Mouse (Mus musculus) kidney, adult 2 months (tissue): ENCODE measurements at regions not wholly inside any gene's neighbourhood (a gene's known extent, or its start where the extent isn't known, plus 50 kb on each side); places are given as distances from the start of the nearest gene placed in this dataset.

Source experiments
- DNase-seq: peaks from one replicate; pipeline ENCODE4 v3.0.0; 2021
- H3K27ac ChIP-seq: fragments of 200-500 bp; 2 replicates; pipeline ENCODE4 v1.5.1; 2012; ENCODE audit warnings: low read depth, low read length, control low read depth, inconsistent platforms; ENCODE audit not compliant: insufficient read depth
- H3K27me3 ChIP-seq: fragments of 200-500 bp; replicated peaks from 2 replicates; pipeline ENCODE4 v1.6.1; 2012; ENCODE audit warnings: mild to moderate bottlenecking, moderate library complexity, low read length, inconsistent platforms; ENCODE audit not compliant: control insufficient read depth, insufficient read depth
- H3K36me3 ChIP-seq: fragments of 200-500 bp; 2 replicates; pipeline ENCODE4 v1.6.1; 2012; ENCODE audit warnings: mild to moderate bottlenecking, moderate library complexity, low read length, inconsistent platforms; ENCODE audit not compliant: control insufficient read depth, insufficient read depth
- H3K4me1 ChIP-seq: fragments of 200-500 bp; 2 replicates; pipeline ENCODE4 v1.6.1; 2011; ENCODE audit warnings: low read length; ENCODE audit not compliant: control insufficient read depth, insufficient read depth
- H3K4me3 ChIP-seq: fragments of 200-500 bp; 2 replicates; pipeline ENCODE4 v1.5.1; 2011; ENCODE audit warnings: mild to moderate bottlenecking, low read depth, low read length, control low read depth; ENCODE audit not compliant: insufficient read depth
- CTCF ChIP-seq: fragments of 200-500 bp; conservative IDR thresholded peaks from 2 replicates; pipeline ENCODE4 v1.5.1; 2011; ENCODE audit warnings: low read depth, mild to moderate bottlenecking, control low read depth, low read length, moderate library complexity, mixed read lengths; ENCODE audit not compliant: insufficient read depth, insufficient read length
- POLR2A ChIP-seq: fragments of 200-500 bp; IDR thresholded peaks from one replicate; pipeline ENCODE4 v1.6.1; 2011; ENCODE audit warnings: low read depth, low read length, control low read depth
- WGBS: fragments of 180-500 bp; shearing (Covaris S2); methylation state at CpG from one replicate; pipeline ENCODE4 v1.1.7; 2018; 5-methylcytosine and 5-hydroxymethylcytosine counted together

- no peak for DNase-seq
- no peak for TF ChIP-seq CTCF
- no peak for TF ChIP-seq POLR2A
- Histone ChIP-seq H3K36me3 (no peaks in the 10 kb centered on the region), H3K27me3 (no peaks in the 10 kb centered on the region), H3K4me3 (no peak overlapping the region), H3K4me1 (0 out of 2 replicates have a peak, but pooled peaks cover 4% of the 10 kb centered on the region), H3K27ac (no peak overlapping the region)
- 80% methylated on average over 3 of the region's 3 CpGs for whole genome bisulfite sequencing
Observed at GRCm38 (mm10) chr2:128232027-128232426, 106.2 kb downstream of the Bcl2l11 start.

GRCm38 (mm10) chr2:128235127-128235526, 109.3 kb downstream of the Bcl2l11 start:
- Histone ChIP-seq H3K27ac (no peak overlapping the region), H3K27me3 (no peaks in the 10 kb centered on the region), H3K4me3 (no peak overlapping the region), H3K36me3 (no peaks in the 10 kb centered on the region), H3K4me1 (0 out of 2 replicates have a peak, but pooled peaks cover 4% of the 10 kb centered on the region)
- TF ChIP-seq POLR2A (no peak), CTCF (no peak)
- WGBS: 88% methylated on average over 8 of the region's 8 CpGs
- DNase-seq: no peak

DNA sequence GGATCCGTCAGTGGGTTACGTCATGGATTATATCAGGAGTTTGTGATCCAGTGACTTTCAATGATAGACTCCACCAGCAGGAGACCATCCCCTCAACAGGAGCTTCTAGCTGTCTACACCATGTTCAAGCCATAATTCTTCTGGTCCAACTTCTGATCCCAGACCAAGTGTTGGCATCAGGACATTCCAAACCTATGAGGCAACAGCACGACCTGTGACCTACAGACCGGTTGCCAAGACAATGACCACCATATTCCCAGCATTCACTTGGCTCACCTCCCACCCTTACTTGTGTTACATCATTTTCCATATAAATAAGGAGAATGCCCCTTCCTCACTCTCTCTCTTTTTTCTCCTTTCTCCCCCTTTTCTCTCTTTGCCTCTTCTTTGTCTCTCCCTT, 113.6 kb downstream of the Bcl2l11 start:
- no peak overlapping the region for H3K27ac ChIP-seq
- TF ChIP-seq POLR2A (no peak), CTCF (no peak)
- DNase-seq: no peak
- H3K36me3 ChIP-seq: no peaks in the 10 kb centered on the region
- no peaks in the 10 kb centered on the region for H3K27me3 ChIP-seq
- H3K4me1 ChIP-seq: no peaks in the 10 kb centered on the region
- no peak overlapping the region for H3K4me3 ChIP-seq
- WGBS: 97% methylated on average over 4 of the region's 4 CpGs

DNA sequence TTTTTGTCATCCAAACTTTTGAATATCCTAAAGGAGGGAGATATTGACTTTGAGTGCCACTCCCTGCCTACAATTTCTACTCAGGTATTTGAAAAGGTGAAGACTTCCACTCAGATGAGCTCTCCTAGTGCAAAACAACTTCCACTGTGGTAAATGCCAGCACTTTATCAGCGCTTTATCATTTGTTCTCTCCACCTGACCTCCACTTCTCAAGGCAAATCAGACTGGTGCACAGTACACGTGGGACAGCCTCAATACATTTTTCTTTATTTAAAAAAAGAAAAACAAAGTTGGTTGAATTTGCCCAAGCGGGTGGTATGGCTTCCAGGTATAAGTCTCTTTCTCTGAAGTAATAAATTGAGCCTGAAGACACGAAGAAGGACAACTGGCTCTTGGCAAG, 114.2 kb downstream of the Bcl2l11 start:
- no peaks in the 10 kb centered on the region for H3K27me3 ChIP-seq
- H3K4me1 ChIP-seq: no peaks in the 10 kb centered on the region
- no peak overlapping the region for H3K4me3 ChIP-seq
- WGBS: 69% methylated on average over 4 of the region's 4 CpGs
- no peak for DNase-seq
- TF ChIP-seq POLR2A (no peak), CTCF (no peak)
- H3K36me3 ChIP-seq: no peaks in the 10 kb centered on the region
- H3K27ac ChIP-seq: no peak overlapping the region

GRCm38 (mm10) chr2:128240536-128241279, 114.9 kb downstream of the Bcl2l11 start:
- TF ChIP-seq POLR2A: no peak
- TF ChIP-seq CTCF: no peak
- Histone ChIP-seq H3K27me3 (no peaks in the 10 kb centered on the region), H3K27ac (no peak overlapping the region), H3K4me3 (no peak overlapping the region), H3K36me3 (no peaks in the 10 kb centered on the region), H3K4me1 (no peaks in the 10 kb centered on the region)
- WGBS: 57% methylated on average over 9 of the region's 9 CpGs
- peak; percentile 78 for DNase-seq

DNA sequence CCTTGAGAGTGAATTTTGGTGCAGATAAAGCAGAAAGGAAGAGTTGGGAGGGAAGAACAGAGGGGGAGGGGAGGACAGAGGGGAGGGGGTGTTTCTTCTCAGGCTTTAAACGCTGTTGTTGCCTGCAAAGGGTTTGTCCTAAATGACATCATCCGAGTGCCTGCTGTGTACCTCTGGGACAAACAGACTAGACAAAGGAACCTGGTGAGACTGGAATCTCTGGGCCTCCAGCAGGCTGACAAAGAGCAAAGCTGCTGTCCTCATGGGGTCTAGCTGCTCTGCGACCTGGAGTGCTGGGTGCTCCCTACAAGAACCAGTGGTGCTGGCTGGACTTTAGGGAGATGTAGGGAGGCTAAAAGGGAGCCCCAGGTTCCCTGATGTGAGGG, 115.4 kb downstream of the Bcl2l11 start:
- H3K4me3 ChIP-seq: no peak overlapping the region
- DNase-seq: no peak
- no peaks in the 10 kb centered on the region for H3K27me3 ChIP-seq
- H3K27ac ChIP-seq: no peak overlapping the region
- H3K4me1 ChIP-seq: no peaks in the 10 kb centered on the region
- TF ChIP-seq CTCF (no peak), POLR2A (no peak)
- H3K36me3 ChIP-seq: no peaks in the 10 kb centered on the region
- WGBS: 64% methylated on average over 3 of the region's 3 CpGs

GRCm38 (mm10) chr2:128245544-128245943, 119.7 kb downstream of the Bcl2l11 start:
- Histone ChIP-seq H3K4me1 (no peaks in the 10 kb centered on the region), H3K36me3 (no peaks in the 10 kb centered on the region), H3K27me3 (no peaks in the 10 kb centered on the region), H3K4me3 (no peak overlapping the region), H3K27ac (no peak overlapping the region)
- peak; percentile 11 for DNase-seq
- 89% methylated on average over 10 of the region's 10 CpGs for WGBS
- TF ChIP-seq CTCF: no peak
- no peak for TF ChIP-seq POLR2A
